12 mouse cellular contexts compared by ENCODE assay signal in genomic region chr14:123314369-123314768, GRCm38 (mm10).
DNase-seq lines count a peak whose midpoint lies in the region; ATAC-seq and TF ChIP-seq lines count a peak whose summit lies in the region.
"Had no signal": no experiment of that assay in that cellular context is flagged by ENCODE, and none has a peak within 500 bp of the region (broad histone marks: within the 10 kb centered on the region; RNA-seq: fewer than 3 reads in every experiment).

No protein-coding gene starts in this region.

- H3K9ac ChIP-seq in lung, embryonic 14.5 days = no peak overlapping the region
- no peak overlapping the region for H3K9ac ChIP-seq in forebrain, postnatal 0 days
- H3K9ac ChIP-seq: embryonic facial prominence, embryonic 13.5 days; lung, embryonic 15.5 days; neural tube, embryonic 12.5 days had no signal

- H3K4me3 ChIP-seq in gastrocnemius, adult 2 months = no peak overlapping the region
- H3K4me3 ChIP-seq in lung, embryonic 14.5 days (ENCODE audit: low read depth, low read length) = no peak overlapping the region
- no peak overlapping the region for H3K4me3 ChIP-seq in forebrain, postnatal 0 days (ENCODE audit: low read depth, low read length)
- H3K4me3 ChIP-seq: embryonic facial prominence, embryonic 13.5 days; lung, embryonic 15.5 days; neural tube, embryonic 12.5 days had no signal

- no peak for ATAC-seq in lung, embryonic 14.5 days (ENCODE audit: insufficient read depth)
- no peak for ATAC-seq in forebrain, postnatal 0 days
- ATAC-seq: hindbrain, embryonic 16.5 days had no signal

- no peaks in the 10 kb centered on the region for H3K4me1 ChIP-seq in lung, embryonic 14.5 days (ENCODE audit: insufficient read depth)
- H3K4me1 ChIP-seq in forebrain, postnatal 0 days (ENCODE audit: insufficient read depth) = no peaks in the 10 kb centered on the region
- H3K4me1 ChIP-seq: embryonic facial prominence, embryonic 13.5 days; lung, embryonic 15.5 days; neural tube, embryonic 12.5 days had no signal

- no peaks in the 10 kb centered on the region for H3K27me3 ChIP-seq in lung, embryonic 14.5 days (ENCODE audit: insufficient read depth, low read length)
- H3K27me3 ChIP-seq in forebrain, postnatal 0 days (ENCODE audit: insufficient read depth, low read length) = no peaks in the 10 kb centered on the region
- H3K27me3 ChIP-seq: embryonic facial prominence, embryonic 13.5 days; lung, embryonic 15.5 days; neural tube, embryonic 12.5 days had no signal

- TF ChIP-seq CTCF in gastrocnemius, adult 2 months (IDR thresholded peaks at IDR 0.05) = peak; percentile 49
- peak; percentile 25 for TF ChIP-seq CTCF in lung, embryonic 14.5 days (IDR thresholded peaks at IDR 0.05; ENCODE audit: low read depth)
- peak; percentile 35 for TF ChIP-seq CTCF in forebrain, postnatal 0 days (IDR thresholded peaks at IDR 0.05; ENCODE audit: low read depth)

- intact Hi-C loops in gastrocnemius, adult 2 months (cut with DNase I) = no loop called here

- 24% methylated on average over 1 of the region's 1 CpGs for WGBS in lung, embryonic 14.5 days
- WGBS in forebrain, postnatal 0 days = 47% methylated on average over 1 of the region's 1 CpGs

- H3K36me3 ChIP-seq in lung, embryonic 14.5 days (ENCODE audit: insufficient read depth) = no peaks in the 10 kb centered on the region
- H3K36me3 ChIP-seq in forebrain, postnatal 0 days (ENCODE audit: insufficient read depth) = no peaks in the 10 kb centered on the region
- H3K36me3 ChIP-seq: embryonic facial prominence, embryonic 13.5 days; lung, embryonic 15.5 days; neural tube, embryonic 12.5 days had no signal

- no peak overlapping the region for H3K27ac ChIP-seq in gastrocnemius, adult 2 months
- no peak overlapping the region for H3K27ac ChIP-seq in lung, embryonic 14.5 days (ENCODE audit: low read depth)
- no peak overlapping the region for H3K27ac ChIP-seq in forebrain, postnatal 0 days (ENCODE audit: low read depth, low read length)
- H3K27ac ChIP-seq: embryonic facial prominence, embryonic 13.5 days; lung, embryonic 15.5 days; neural tube, embryonic 12.5 days had no signal

- no peak for DNase-seq in gastrocnemius, adult 2 months
- no peak for DNase-seq in gastrocnemius, postnatal 4 days (ENCODE audit: low spot score in 2 of 2)
- peak; percentile 54 for DNase-seq in lung, embryonic 14.5 days
- DNase-seq in lung, postnatal 4 days = no peak
- peak; percentile 48 for DNase-seq in adipocyte (ENCODE audit: low spot score)
- DNase-seq in forebrain, postnatal 0 days = peak; percentile 4
- no peak for DNase-seq in heart, adult 11 months
- DNase-seq: thymus, postnatal 4 days had no signal

- H3K9me3 ChIP-seq in lung, embryonic 14.5 days (ENCODE audit: low read depth, low read length) = no peaks in the 10 kb centered on the region
- no peaks in the 10 kb centered on the region for H3K9me3 ChIP-seq in forebrain, postnatal 0 days (ENCODE audit: low read length)
- H3K9me3 ChIP-seq: embryonic facial prominence, embryonic 13.5 days; lung, embryonic 15.5 days; neural tube, embryonic 12.5 days had no signal

- no peak overlapping the region for H3K4me2 ChIP-seq in lung, embryonic 14.5 days
- H3K4me2 ChIP-seq in forebrain, postnatal 0 days (ENCODE audit: low read depth) = no peak overlapping the region
- H3K4me2 ChIP-seq: embryonic facial prominence, embryonic 13.5 days; lung, embryonic 15.5 days; neural tube, embryonic 12.5 days had no signal

Comparison
In these comparisons a context has a peak if more than half of its experiments do, and no peak if none do; other contexts are left out.
1. DNase-seq: peak in lung, embryonic 14.5 days (single experiment), adipocyte (single experiment) and forebrain, postnatal 0 days (single experiment); none in gastrocnemius, adult 2 months (single experiment), gastrocnemius, postnatal 4 days (0 of 2), lung, postnatal 4 days (0 of 2) and heart, adult 11 months (single experiment).
2. Peak in every context shown above with its lines, with median percentiles within 50 percentile points of each other: CTCF ChIP-seq.